Mouse (Mus musculus) C2C12 (cell line): ENCODE results near the gene Tfec. TPM values are rescaled to one million over a fixed set of nuclear protein-coding genes. Genes with fewer than 3 reads are reported as not detected.

Source experiments
- H3K27me3 ChIP-seq: one replicate; pipeline ENCODE4 v1.6.1; 2011; ENCODE audit not compliant: control insufficient read depth, insufficient read depth, insufficient read length
- H3K36me3 ChIP-seq: one replicate; pipeline ENCODE4 v1.6.1; 2011; ENCODE audit not compliant: control insufficient read depth, insufficient read depth
- H3K4me3 ChIP-seq: one replicate; pipeline ENCODE4 v1.5.1; 2011; ENCODE audit warnings: mild to moderate bottlenecking, control low read depth; ENCODE audit not compliant: poor library complexity, insufficient read depth, severe bottlenecking
- H3K79me2 ChIP-seq: one replicate; pipeline ENCODE4 v1.6.1; 2011; ENCODE audit not compliant: control insufficient read depth, insufficient read depth
- H3K79me3 ChIP-seq: one replicate; pipeline ENCODE4 v1.6.1; 2011; ENCODE audit warnings: low read depth, control low read depth
- H3ac ChIP-seq: one replicate; pipeline ENCODE3; 2011; ENCODE audit warnings: low read depth; ENCODE audit not compliant: control insufficient read depth, insufficient read length
- CEBPB ChIP-seq: IDR thresholded peaks from one replicate; pipeline ENCODE4 v1.6.1; 2011; ENCODE audit warnings: low read depth, mild to moderate bottlenecking, control low read depth, moderate library complexity
- CTCF ChIP-seq: IDR thresholded peaks from one replicate; pipeline ENCODE4 v1.5.1; 2011; ENCODE audit not compliant: control insufficient read depth, insufficient read depth, insufficient read length
- FOSL1 ChIP-seq: IDR thresholded peaks from one replicate; pipeline ENCODE4 v1.8.0; 2011; ENCODE audit warnings: mild to moderate bottlenecking, low read length; ENCODE audit not compliant: poor library complexity, insufficient read depth, severe bottlenecking
- MAX ChIP-seq: IDR thresholded peaks from one replicate; pipeline ENCODE4 v1.6.1; 2011; ENCODE audit warnings: mild to moderate bottlenecking, control low read depth
- MYOD1 ChIP-seq: IDR thresholded peaks from one replicate; pipeline ENCODE4 v1.6.1; 2011; ENCODE audit warnings: low read depth; ENCODE audit not compliant: control insufficient read depth, insufficient read length
- MYOG ChIP-seq: IDR thresholded peaks from one replicate; pipeline ENCODE4 v1.6.1; 2011; ENCODE audit not compliant: control insufficient read depth, insufficient read length; ENCODE audit errors: extremely low read depth
- USF1 ChIP-seq: IDR thresholded peaks from one replicate; pipeline ENCODE4 v1.6.1; 2011; ENCODE audit warnings: low read depth, mild to moderate bottlenecking, control low read depth, moderate library complexity
- polyA plus RNA-seq: library from polyadenylated mRNA; unstranded; fragments of >200 nt; fragmentation: generic; extraction: Trizol; gene quantifications from one replicate; pipeline ENCODE4 v1.2.1, GENCODE M21; 2012; ENCODE audit warnings: missing spikeins

Gene Tfec
- polyA plus RNA-seq, 1 experiment = not detected

GRCm38 (mm10) chr6:16862050-16862449, 36.2 kb downstream of the Tfec start:
- Histone ChIP-seq H3K36me3 (no peaks in the 10 kb centered on the region), H3K4me3 (no peak overlapping the region), H3ac (no peak overlapping the region), H3K79me3 (no peaks in the 10 kb centered on the region), H3K27me3 (no peaks in the 10 kb centered on the region), H3K79me2 (no peaks in the 10 kb centered on the region)
- TF ChIP-seq CTCF = no peak
- TF ChIP-seq CEBPB = no peak
- TF ChIP-seq MYOG = no peak
- no peak for TF ChIP-seq USF1
- no peak for TF ChIP-seq MYOD1
- TF ChIP-seq MAX = no peak
- no peak for TF ChIP-seq FOSL1

- H3ac ChIP-seq = no peak overlapping the region
- TF ChIP-seq MAX = no peak
- no peak for TF ChIP-seq MYOD1
- no peak for TF ChIP-seq FOSL1
- no peak for TF ChIP-seq USF1
- no peak for TF ChIP-seq CTCF
- TF ChIP-seq CEBPB = no peak
- TF ChIP-seq MYOG = no peak
- H3K79me2 ChIP-seq = no peaks in the 10 kb centered on the region
- H3K27me3 ChIP-seq = no peaks in the 10 kb centered on the region
- no peaks in the 10 kb centered on the region for H3K79me3 ChIP-seq
- no peak overlapping the region for H3K4me3 ChIP-seq
- H3K36me3 ChIP-seq = no peaks in the 10 kb centered on the region
Observed at GRCm38 (mm10) chr6:16855879-16856545, 42.2 kb downstream of the Tfec start.

GRCm38 (mm10) chr6:16854977-16855376, 43.3 kb downstream of the Tfec start:
- Histone ChIP-seq H3K36me3 (no peaks in the 10 kb centered on the region), H3K79me2 (no peaks in the 10 kb centered on the region), H3K27me3 (no peaks in the 10 kb centered on the region), H3K4me3 (no peak overlapping the region), H3K79me3 (no peaks in the 10 kb centered on the region), H3ac (no peak overlapping the region)
- no peak for TF ChIP-seq MAX
- no peak for TF ChIP-seq MYOG
- no peak for TF ChIP-seq MYOD1
- TF ChIP-seq USF1 = no peak
- no peak for TF ChIP-seq CEBPB
- no peak for TF ChIP-seq FOSL1
- no peak for TF ChIP-seq CTCF

DNA sequence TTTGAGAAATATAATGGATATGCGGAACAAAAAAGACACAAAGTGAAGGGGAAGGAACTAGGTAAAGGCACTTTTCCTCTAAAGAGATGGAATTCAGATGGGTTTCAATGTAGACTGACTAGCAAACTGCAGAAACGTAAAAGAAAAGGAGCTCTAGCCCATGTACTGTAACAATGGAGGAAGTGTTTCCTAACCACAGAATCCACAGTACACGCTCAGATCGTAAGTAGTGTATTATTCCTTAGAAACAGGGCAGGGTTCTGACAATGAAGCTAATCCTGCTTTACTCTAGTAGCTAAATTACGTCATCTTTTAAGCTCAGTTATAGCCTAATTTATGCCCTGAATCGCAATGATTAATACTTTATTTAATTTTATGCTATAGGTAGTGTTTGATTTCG, 51.7 kb downstream of the Tfec start:
- Histone ChIP-seq H3ac (no peak overlapping the region), H3K4me3 (no peak overlapping the region), H3K79me2 (no peaks in the 10 kb centered on the region), H3K27me3 (no peaks in the 10 kb centered on the region), H3K79me3 (no peaks in the 10 kb centered on the region), H3K36me3 (no peaks in the 10 kb centered on the region)
- TF ChIP-seq CEBPB (no peak), CTCF (no peak), USF1 (no peak), MYOG (no peak), FOSL1 (no peak), MYOD1 (no peak), MAX (no peak)

DNA sequence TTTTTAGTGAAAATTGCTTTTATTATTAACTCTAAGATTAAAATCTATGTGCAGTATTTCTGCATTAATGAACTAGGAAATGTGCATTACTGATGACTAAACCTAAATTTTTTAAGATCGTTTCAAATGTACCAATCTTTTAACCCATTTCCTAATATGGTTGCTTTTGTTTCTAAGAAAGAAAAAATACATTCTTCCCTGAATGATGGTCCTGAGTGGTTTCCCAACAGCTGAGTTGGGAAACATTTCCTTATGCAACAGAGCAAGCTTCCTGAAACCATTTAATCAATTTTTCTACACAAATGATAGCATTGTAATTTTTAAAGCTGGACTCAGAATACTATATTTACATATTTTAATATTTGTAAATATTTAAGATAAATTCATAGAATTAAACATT, 62.6 kb downstream of the Tfec start:
- Histone ChIP-seq H3K79me3 (no peaks in the 10 kb centered on the region), H3K4me3 (no peak overlapping the region), H3K36me3 (no peaks in the 10 kb centered on the region), H3K79me2 (no peaks in the 10 kb centered on the region), H3ac (no peak overlapping the region), H3K27me3 (no peaks in the 10 kb centered on the region)
- no peak for TF ChIP-seq FOSL1
- TF ChIP-seq MAX = no peak
- no peak for TF ChIP-seq CEBPB
- TF ChIP-seq MYOD1 = no peak
- TF ChIP-seq CTCF = no peak
